Mouse (Mus musculus) testis, postnatal 10 days (tissue): Measurements from ENCODE around the gene Bglap.
"Not testable (repeated sequence)": the region's sequence is repeated elsewhere in the genome, so short reads cannot be mapped to it uniquely, and the experiment has no call there.

Source experiments
- DNase-seq: peaks from one replicate; pipeline ENCODE4 v3.0.0; 2021; ENCODE audit warnings: low spot score

Bglap gene

GRCm38 (mm10) chr3:88393776-88394375 is 9.6 kb upstream of the Bglap start:
- DNase-seq, result no peak

DNA sequence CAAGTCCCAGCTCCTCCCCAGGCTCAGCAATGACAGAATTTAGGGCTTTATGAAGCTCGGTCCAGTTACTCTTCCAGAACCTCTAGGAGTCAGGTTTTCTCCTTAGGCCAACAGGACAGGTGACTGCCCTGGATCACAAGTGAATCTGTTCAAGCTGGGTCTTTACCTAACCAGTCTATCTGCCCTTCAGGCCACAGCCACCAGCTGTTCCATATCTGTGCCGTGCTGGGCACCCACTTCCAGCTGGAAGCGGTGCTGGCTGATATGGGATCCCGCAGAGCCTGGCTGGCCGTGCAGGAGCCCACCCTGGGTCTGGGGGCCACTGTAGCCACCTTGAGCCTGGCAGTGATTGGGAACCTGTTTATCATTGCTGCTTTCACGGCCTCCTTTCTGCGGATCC is 1.9 kb downstream of the Bglap start:
- not testable (repeated sequence) for DNase-seq

GRCm38 (mm10) chr3:88381389-88382315 is 2.6 kb downstream of the Bglap start:
- not testable (repeated sequence) for DNase-seq

GRCm38 (mm10) chr3:88378599-88378998 is 5.7 kb downstream of the Bglap start, which contains the start of gene Bglap2:
Gene Bglap2 (minus strand): TSS chr3:88378699.
- DNase-seq, result not testable (repeated sequence)

DNA sequence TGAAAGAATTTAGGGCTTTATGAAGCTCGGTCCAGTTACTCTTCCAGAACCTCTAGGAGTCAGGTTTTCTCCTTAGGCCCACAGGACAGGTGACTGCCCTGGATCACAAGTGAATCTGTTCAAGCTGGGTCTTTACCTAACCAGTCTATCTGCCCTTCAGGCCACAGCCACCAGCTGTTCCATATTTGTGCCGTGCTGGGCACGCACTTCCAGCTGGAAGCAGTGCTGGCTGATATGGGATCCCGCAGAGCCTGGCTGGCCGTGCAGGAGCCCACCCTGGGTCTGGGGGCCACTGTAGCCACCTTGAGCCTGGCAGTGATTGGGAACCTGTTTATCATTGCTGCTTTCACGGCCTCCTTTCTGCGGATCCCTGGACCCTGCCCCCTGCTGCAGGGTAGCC is 7.6 kb downstream of the Bglap start:
- not testable (repeated sequence) for DNase-seq

DNA sequence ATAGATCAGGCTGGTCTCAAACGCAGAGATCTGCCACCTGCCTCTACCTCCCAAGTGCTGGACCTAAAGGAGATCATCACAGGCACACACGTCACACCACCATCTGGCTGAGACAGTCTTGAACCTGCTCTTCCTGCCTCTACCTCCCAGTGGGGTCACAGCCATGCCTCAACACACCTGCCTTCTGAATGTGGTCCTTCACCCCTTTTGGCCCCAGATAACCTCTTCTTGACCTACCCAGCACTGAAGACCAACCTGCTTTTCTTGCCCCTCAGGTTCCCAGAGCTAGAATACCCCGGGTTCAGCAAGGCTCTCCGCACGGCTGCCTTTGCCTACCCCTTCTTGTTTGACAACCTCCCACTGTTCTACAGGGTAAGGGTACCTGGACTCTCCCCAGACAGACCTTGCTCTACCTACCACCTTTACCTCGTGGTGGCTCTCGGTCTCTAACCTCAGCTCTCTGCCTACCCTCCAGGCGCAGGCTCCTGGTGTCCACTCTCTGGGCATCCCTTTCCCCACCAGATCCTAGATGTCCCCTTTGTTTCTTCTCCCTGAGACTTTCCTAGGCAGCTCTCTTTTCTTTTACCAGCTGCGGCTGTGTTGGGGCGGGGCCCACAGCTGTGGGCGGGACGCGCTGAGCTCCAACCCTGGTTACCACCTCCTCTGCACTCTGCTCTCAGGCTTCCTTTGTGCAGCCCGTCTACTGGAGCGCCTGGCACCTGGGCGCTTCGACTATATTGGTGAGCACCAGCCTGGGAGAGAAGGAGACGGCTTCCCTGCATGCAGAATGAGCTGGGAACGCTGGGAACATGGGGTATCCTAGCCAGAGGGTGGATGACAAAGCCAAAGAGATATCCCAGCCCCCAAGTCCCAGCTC is 8.3 kb downstream of the Bglap start:
- peak; percentile 42 for DNase-seq

DNA sequence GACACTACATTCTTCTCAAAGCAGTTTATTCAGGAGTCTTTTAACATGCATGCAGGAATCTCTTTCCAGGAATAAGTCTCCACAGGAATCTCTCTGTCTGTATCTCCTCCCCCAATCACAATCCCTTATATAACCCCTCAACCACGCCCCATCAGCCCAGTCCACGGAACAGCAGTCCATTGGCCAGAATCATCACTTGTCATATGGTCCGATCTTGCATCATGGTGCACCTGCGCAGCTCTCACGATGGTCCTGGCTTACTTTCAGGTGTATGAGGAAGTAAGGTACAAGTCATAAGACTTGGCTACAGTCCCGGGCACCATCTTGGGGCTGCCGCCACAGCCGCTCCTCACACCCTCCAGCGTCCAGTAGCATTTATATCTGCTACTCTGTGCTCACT is 11.6 kb downstream of the Bglap start, which contains the start of gene Bglap3:
Gene Bglap3, minus strand, starts transcription at position 101 of the 400 bp plus-strand sequence.
- not testable (repeated sequence) for DNase-seq

DNA sequence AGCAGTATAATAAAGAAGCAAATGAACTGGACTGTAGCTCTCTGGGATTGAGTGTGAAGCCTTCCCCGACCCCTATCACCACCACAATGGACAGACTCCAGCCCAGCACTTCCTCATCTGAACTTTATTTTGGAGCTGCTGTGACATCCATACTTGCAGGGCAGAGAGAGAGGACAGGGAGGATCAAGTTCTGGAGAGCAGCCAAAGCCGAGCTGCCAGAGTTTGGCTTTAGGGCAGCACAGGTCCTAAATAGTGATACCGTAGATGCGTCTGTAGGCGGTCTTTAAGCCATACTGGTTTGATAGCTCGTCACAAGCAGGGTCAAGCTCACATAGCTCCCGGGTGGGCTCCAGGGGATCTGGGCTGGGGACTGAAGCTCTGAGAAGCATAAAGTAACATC is 15.8 kb downstream of the Bglap start:
- DNase-seq, result peak; percentile 43

- DNase-seq, result not testable (repeated sequence)
Measured at GRCm38 (mm10) chr3:88367517-88367916, 16.7 kb downstream of the Bglap start.

DNA sequence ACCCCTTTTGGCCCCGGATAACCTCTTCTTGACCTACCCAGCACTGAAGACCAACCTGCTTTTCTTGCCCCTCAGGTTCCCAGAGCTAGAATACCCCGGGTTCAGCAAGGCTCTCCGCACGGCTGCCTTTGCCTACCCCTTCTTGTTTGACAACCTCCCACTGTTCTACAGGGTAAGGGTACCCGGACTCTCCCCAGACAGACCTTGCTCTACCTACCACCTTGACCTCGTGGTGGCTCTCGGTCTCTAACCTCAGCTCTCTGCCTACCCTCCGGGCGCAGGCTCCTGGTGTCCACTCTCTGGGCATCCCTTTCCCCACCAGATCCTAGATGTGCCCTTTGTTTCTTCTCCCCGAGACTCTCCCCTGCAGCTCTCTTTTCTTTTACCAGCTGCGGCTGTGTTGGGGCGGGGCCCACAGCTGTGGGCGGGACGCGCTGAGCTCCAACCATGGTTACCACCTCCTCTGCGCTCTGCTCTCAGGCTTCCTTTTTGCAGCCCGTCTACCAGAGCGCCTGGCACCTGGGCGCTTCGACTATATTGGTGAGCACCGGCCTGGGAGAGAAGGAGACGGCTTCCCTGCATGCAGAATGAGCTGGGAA is 17.3 kb downstream of the Bglap start:
- DNase-seq, result peak; percentile 62

DNA sequence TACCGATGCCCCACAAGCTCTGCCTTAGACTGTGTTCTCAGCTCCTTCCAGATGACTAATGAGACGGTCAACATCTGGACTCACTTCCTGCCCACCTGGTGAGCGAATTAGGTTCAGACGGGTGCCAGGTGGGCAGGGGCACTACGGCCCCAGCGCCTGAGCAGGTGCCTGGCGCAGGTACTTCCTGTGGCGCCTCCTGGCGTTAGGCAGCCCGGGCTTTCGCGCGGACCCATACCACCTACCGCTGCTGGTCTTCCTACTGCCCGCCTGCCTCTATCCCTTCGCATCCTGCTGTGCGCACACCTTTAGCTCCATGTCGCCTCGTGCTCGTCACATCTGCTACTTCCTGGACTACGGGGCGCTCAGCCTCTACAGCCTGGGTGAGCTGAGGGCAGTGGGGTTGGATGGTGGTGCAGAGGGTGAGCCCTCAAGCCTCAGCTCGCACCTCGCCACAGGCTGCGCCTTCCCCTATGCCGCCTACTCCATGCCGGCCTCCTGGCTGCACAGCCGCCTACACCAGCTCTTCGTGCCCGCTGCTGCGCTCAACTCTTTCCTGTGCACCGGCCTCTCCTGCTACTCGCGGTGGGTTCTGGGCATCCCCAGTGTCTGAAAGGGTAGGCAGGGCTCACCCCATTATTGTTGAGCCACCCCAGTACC is 18.4 kb downstream of the Bglap start:
- no peak for DNase-seq

- peak; percentile 94 for DNase-seq
Measured at GRCm38 (mm10) chr3:88364337-88364736, 19.9 kb downstream of the Bglap start, which contains the start of gene Paqr6. Gene Paqr6 (plus strand): TSS chr3:88364584.

- no peak for DNase-seq
Measured at GRCm38 (mm10) chr3:88363700-88364099, 20.6 kb downstream of the Bglap start.

DNA sequence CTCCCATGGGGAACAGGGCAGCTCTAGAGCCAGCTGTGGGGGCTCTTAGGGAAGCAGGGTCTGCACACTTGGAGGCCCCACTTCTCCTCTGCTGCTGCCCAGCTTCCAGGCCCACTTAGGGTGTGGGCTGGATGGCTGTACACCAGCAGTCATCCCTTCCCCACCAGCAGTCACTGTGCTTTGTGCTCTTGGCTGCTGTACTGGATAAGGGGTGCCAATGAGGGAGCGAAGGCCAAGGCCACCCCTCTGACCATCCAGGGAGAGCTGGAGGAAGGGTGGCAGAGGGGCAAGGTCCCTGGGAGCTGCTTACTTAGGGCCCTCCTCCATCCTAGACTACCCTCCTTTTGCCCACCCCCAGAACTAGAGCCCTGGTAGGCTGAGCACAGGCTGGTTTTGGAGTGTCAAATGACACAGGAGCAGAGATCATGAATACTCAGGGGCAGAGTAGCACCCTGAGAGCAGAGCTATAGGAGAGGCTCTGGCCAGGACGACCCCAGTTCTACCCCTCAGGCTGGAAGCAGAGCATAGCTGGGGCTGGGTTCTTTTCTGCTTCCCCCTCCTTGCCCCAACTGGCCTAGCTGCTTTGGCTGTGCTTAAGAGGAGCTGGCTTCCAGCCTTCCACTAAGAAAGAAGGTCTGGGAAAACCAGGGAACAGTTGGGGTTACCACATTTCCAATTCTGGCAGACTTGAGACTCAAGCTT is 22.5 kb downstream of the Bglap start:
- no peak for DNase-seq

- no peak for DNase-seq
Measured at GRCm38 (mm10) chr3:88361096-88361495, 23.2 kb downstream of the Bglap start.

DNA sequence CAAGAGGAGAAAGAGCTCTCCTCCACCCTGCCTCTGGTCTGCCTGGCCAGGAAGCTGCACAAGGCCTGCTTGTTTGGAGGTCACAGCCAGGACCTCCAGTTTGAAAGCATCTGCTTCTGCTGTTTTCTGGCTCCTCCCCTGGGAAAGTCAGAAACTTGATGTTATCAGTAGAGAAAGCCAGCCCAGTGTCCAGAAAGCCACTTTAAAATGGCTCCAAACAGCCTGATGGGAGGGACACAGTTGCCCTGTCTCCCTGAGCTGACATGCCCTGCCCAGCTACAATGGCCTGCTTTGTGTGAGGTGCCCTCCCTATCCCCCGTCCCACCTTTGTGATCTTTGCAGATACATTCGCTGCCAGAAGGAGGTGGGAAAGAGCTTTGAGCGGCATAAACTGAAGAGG is 24.3 kb downstream of the Bglap start:
- DNase-seq, result no peak

- no peak for DNase-seq
Measured at GRCm38 (mm10) chr3:88359584-88359983, 24.7 kb downstream of the Bglap start.

DNA sequence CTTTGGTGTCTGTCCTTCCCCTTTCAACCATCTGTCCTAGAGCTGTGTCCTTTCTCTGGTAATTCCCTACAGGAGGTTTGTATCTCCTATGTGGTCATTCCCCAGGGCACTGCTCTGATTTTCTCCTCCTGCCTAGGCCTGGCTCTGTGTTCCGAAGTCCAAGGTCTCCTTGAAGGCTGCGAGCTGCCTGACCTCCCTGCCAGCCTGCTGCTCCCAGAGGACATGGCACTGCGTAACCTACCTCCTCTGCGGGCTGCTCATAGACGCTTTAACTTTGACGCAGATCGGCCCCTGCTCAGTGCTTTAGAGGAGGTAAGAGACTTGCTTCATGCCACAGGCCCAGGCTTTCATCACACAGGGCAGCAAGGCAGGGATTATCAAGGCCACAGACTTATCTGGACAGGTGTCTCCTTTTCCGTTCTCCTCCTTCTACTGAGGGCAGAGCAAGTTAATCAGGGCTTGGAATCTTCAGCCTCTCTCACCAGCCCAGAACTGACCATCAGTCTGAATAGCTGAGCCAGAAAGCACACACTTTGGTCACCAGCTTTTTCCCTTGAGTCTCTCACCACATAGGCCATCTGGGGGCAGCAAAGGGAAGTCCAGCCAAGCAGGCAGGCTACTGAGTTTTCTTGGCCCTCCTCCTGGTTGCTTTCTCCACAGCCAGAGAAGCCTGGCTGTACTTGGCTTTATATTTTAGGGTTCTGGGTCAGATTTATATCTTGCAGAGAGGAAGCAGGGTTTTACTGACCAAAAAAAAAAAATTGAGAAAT is 29.7 kb downstream of the Bglap start:
- no peak for DNase-seq

GRCm38 (mm10) chr3:88352907-88353306 is 31.4 kb downstream of the Bglap start:
- no peak for DNase-seq

- DNase-seq, result no peak
Measured at GRCm38 (mm10) chr3:88350732-88351131, 33.5 kb downstream of the Bglap start.
